Mouse (Mus musculus) cerebellum, adult 11-12 months (tissue): ENCODE results near the gene Faap24.

Source experiments
- DNase-seq: peaks from one replicate; pipeline ENCODE4 v3.0.0; 2022

Gene Faap24

DNA sequence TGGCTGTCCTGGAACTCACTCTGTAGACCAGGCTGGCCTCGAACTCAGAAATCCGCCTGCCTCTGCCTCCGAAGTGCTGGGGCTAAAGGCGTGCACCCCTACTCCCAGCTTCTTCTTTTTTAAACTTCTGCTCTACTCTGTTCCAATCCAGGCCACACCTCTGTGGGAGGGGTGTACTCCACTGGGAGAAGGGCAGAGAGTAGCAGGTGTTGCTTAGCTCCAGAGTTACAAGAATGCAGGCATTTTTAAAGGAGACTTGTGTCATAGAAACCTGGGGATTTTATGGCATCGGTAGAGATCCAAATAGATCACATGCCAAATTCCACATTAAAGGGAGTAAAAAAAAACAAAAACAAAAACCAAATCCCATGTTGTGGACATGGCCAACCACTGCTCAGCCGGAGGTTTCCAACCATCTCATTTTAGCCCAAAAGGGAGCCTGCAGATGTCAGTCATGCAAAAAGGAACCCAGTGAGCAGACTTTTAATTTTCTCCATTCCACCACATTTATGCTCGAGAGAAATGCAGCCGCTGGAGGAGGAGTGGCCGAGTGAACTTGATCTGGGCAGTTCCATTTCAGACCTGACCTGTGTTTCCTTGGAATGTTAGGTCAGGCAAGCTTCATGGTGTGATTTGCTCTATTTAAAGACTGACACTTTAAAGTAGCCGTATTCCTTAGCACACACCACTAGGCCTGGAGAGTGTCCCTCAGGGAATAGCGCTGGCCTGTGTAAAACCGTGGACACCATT is 31.3 kb downstream of the Faap24 start:
- no peak for DNase-seq

DNA sequence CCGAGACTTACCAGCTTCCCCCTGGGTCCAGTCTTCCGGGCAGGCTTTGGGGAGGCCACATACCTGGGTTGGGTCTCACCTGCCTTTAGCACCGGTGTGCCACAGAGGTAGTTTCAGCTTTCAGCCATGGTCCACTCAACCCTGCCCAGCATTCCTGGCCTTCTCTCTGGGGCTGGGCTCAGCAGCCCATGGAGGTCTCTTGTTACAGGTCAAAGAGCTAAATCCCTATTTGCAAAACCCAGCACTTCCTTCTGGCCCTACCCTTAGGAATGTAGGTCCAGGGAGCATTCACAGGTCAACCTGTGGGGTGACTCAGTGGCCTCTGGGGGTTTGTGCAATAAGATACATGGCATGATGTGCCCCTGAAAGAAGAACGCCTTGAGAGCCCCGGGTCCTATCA is 33.8 kb downstream of the Faap24 start:
- no peak for DNase-seq

DNA sequence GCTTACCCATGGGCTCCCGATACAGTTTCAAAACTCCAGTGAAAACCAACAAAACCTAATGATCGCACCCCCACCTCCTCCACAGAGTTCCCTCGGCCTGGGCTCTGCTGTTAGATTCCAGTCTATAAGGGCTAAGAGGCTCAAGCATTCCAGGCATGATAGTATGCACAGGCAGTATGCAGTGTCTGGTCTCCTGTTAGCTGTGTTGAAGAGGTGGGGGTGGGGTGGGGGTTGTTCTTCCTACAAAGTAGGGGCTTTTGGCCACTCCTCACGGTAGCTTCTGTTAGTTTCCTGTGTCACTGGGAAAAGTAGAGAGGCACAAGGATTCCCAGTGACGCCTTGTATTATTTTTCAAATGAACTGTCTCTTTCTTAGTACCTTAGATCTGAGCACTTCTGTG is 34.4 kb downstream of the Faap24 start:
- DNase-seq: no peak

DNA sequence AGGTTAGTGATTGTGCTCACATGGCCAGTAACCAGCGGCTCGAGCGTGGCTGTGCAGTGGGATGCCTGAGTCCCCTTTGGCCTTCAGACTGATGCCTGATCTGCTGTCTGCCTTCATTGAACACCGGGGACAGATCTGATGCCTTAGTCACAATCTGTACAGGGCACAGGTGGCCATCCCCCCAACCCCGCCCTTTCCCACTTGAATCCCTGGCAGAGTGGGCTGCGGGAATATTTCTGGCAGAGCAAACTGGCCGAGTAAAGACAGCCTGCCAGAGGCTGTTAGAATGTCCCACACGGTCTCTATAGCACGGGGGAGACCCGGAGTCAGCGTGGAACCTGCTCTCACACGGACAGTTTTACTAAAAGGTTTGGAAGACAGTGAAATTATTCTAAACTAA is 39.0 kb downstream of the Faap24 start:
- peak; percentile 31 for DNase-seq

DNA sequence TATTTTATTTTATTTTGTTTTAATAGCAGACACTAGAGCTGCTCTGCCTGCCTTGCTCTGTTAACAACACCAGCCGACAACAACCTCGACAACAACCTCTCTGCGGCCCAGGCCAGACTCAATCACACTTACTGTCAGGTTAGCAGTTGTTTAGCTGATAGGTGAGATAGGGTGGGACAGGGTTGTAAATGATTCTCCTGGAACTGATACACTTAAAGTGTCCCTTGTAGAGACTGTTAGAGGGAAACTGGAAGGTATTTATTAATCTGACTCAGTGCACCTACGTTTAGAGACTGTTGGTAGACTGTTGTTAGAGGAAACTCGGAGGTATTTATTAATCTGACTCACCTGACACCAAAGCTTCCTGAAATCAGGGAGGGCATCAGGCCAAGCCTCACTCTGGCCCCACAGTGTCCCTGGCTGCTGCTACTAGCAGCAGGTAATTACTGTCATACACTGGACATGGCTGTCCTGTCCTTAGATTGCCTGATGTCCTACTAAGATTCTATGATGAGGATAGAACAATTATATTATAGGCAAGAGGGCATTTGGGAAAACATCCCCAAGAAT is 41.2 kb downstream of the Faap24 start:
- no peak for DNase-seq

DNA sequence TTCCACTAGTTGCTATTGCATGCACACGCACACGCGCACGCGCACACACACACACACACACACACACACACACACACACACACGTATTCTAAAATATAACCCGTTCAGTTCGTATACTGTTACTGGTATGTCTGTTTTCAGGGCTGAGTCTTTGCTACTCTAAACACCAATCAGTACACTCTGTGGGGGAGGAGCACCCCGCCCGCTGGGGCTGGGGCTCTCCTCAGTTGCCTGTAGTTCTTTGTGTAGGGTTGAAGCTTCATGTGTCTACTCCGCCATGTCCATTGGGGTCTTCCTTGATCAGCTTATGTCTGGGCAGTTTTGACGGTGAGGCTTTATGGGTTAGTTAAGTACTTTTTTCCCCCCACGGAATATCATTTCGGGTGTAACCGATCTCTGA is 43.3 kb downstream of the Faap24 start:
- DNase-seq: no peak

DNA sequence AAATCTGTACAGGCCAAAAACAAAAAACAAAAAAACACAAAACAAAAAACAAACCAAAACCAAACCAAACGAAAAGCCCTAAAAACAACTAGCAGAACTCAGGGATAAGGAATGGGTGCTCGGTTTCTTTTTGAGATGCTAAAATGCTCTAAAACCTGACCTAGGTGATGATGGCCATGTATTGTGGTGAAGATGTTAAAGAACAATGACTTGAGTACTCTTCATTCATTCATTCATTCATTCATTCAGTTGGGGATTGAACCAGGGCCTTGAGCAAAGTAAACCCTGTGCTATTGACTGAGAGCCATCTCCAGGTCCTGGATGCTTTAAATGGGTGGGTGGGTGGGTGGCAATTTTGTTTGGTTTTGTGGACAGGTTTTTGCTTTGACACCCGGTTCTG is 45.5 kb downstream of the Faap24 start:
- DNase-seq: no peak

DNA sequence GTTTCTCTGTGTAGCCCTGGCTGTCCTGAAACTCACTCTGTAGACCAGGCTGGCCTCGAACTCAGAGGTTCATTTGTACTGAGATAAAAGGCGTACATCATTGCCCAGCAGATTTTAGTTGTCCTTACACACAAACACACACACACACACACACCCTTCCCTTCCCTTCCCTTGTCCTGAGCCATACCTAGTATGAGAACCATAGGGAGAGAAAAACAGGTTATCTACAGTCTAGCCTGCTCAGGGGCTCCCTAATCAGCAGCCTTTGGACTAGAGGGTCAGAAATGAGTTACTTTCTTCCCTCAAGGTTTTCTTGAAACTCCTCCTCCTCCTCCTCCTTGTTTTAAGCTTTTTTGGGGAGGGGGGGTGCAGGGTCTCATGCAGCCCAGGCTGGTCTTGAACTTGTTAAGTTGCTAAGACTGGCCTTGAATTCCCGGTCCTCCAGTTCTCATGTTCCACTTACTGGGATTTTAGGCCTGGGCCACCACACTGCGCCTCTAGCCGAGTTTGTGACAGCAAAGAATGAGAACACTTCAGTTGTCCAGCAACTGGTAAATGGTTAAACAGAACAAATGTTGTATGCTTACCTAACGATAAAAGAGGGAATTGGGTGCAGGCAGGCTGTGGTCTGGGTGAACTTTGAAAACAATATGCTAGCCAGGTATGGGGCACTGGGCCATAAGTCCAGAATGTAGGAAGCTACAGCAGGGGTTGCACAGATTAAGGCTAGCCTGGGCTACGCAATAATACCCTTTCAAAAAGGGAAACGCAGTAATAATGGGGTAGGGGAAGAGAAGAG is 46.6 kb downstream of the Faap24 start:
- no peak for DNase-seq

DNA sequence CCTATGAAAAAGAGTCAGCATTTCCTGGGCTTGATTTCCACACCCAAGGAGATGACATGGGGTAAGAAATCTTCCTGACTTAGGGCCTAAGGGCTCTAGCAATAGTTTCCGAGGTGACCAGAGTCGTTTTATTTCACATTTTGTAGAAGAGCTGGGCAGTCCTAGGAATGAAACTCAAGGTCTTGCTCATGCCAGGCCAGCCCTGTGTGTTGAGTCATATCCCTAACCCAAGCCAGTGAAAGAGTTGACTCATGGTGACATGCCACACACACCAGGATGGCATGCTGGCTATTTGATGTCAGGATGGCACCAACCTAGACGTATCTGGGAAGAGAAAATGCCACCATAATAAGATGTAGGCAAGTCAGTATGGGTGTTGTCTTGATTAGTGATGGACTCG is 47.6 kb downstream of the Faap24 start:
- no peak for DNase-seq

DNA sequence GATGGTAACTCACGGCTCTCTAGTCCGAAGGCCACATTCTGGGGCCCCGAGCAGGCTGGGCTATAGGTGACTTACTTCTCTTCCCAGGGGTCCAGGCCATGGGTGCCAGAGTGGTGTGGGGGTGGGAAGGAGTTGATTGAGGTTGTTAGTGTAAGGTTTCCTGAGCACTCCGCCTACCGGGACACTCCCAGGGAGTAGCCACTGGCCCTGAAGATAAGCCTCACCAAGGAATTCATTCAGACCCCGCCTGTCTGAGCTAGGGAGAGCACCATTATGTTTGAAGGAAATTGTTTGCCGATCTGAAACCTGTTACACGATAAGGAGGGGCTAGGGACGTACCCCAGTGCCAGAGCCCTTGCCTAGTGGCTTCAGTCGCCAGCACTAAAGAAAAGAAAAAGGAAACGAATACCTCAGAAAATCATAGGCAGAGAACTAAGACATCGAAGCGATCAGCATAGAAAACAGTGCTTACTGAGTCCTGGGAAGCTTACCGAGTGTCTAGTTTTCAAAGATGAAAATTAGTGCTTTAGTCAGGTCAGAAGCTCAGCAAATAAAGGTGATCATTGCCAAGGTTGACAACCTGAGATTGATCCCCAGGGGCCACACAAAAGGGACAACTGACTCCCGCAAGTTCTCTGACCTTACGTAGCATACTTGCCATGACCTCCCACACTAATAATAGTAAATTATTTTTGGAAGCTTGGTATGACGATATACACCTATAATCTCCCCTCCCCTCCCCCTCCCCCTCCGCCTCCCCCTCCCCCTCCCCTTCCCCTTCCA is 48.5 kb downstream of the Faap24 start:
- no peak for DNase-seq

DNA sequence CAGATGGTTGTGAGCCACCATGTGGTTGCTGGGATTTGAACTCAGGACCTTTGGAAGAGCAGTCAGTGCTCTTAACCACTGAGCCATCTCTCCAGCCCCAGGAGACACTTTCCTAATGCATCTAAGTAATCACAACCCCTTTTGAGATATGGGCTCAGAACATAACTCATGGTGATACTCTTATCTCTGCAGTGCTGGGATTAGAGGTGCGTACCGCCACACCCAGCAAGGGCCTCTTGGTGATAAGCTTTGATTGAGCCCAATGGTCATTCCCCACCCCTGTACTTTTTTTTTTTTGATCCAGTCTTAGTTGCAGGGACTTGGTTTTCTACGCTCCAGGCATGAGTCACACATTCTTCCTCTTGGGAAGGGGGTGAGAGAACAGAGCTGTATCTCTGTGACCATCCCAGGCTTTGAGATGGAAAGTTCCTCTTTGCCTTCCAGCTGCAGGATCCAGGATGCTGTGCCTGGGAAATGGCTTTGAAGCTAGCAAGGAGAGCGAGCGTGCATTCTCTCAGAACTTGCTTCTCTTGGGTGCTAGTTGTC is 51.8 kb downstream of the Faap24 start:
- DNase-seq: no peak

DNA sequence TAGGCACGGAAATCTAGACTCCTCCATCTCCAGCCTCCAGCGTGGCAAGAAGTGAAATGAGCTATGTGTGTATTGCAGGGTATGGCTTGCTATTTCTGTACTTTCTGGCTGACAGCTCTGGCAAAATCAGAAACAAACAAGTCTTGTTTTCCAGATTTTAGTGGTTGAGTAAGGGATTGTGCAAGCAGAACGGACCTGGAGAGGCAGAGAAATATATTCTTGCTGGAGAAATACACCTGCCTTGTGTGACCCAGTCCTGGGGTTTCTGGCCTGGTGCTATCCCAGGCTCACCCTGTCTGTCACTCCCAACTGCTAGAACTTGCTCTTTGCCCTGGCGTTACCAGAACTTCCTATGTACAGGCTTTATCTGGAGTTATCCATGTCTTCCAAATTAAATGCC is 54.1 kb downstream of the Faap24 start:
- DNase-seq: no peak
